Mouse (Mus musculus): ENCODE data around the gene Elovl2.
A peak's percentile ranks its signal among the peaks of the same experiment; 100 is the strongest.
"Not testable (repeated sequence)": the region's sequence is repeated elsewhere in the genome, so short reads cannot be mapped to it uniquely, and the experiment has no call there.

Gene Elovl2

DNA sequence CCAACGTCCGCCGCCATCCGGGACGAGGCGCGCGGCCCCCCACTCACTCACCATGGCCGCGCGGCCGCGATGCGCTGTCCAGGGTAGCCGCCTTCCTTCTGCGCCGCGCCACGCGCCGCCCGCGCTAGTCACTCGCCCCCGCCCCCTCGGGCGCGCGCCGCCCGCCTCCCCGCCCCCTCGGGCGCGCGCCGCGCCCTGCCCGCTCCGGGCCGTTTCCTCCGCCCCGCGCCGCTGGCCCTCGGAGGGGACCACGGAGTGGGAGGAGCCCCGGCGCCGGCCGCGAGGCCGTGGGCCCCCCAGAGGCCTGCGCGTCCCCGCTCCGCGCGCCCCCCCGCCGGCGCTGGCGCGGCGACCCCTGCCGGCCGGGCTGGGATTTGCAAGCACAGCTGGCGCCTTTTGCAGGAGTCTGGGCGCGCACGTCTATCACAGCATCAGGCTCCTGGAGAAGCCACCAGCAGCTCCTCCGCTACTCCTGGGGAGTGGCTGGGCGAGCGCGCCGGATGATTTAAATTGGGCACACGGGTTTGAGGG lies at the start of gene Elovl2:
Gene Elovl2 (minus strand): TSS at position 102 of the 531 bp plus-strand sequence.
- peak; percentile 55 for DNase-seq (ENCODE audit: low spot score)

DNA sequence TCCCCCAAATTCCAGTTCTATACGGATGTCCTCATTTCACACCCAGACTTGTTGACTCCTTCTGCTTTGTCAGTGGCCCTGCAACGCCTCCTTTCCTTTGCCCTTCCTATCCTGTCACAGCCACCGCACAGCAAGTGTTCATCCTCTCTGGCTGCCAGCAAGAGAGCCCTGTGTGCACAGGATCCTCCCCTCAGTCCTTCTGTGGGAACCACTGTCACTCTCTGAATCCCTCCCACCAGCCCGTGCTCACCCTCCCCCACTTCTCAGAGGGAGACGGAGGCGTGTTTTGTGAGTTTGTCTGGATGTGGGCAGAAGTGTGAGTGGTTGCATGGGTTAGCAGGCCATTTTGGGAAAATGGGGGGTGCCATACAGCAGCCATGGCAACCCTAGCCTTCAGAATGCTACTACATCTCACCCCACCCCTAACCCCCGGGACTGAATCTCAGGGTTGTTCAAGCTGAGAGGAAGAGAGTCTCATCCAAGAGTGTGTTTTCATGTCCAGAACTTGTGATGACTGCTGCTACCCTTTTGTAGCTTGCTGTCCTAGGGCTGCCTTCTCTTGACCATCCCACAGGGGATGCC lies 47.7 kb upstream of the Elovl2 start:
- DNase-seq (ENCODE audit: low spot score) = no peak

DNA sequence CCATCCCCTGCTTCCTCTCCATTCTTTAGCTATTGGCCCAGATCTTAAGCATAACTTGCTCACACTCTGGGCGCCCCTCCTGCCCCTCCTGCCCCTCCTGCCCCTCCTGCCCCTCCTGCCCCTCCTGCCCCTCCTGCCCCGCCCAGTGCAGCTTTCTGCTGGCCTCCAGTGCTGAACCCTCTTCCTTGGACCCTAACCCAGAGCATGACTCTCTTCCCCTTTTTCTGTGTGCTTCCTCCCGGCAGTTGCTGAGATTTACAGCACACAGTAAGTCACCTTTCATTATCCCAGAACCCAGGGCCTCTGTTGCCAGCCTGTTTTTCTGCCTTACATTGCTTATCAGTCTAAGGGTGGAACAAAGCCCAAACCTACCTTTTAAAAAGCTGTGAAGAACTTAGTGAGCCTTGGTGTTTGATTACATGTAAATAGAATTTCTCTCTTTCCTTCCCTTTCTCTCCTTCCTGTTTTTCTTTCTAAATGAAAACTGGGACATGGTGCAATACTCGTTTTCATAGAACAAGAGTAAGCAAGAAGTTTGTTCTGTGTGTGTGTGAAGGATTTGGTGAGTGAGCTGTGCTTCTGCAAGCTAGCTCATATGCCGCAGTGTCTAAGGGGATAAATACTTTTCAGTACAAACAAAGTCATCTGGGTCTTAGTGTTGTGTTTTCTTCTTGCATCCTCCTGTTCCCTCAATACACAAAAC lies 43.2 kb upstream of the Elovl2 start:
- no peak for DNase-seq (ENCODE audit: low spot score)

DNA sequence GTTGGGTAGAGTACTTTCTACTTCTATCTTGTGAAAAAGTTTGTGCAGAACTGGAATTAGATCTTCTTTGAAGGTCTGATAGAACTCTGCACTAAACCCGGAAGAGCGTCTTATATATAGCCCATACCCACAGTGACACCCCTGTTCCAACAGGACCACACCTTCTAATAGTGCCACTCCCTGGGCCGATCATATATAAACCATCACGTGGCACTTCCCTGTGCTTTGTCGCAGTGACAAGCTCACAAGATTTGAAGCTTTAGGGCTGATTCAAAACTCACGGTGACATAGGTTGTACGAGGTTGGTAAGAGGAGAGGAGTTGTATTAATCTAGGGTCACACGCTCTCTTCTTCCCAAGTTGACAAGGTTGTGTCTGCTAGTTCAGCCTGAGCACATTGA lies 41.4 kb upstream of the Elovl2 start:
- DNase-seq (ENCODE audit: low spot score) = not testable (repeated sequence)

DNA sequence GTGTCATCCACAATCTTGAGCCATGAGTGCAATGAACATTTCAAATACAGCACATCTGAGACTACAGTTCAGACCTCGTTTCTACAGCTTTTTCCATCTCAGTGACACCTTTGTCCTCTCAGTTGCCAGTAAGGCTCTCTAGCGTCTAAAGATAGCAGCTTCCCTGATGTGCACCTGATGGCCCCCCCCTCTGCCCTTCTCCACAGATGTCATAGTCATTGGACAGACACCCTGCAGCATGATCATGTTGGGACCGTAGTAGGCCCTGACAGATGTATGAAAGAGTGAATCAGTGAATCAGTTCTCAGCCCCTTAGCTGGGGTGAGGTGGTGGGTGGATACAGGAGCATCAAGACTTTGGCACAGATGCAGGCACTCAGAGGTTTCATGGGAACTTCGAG lies 37.6 kb upstream of the Elovl2 start:
- DNase-seq (ENCODE audit: low spot score) = no peak

DNA sequence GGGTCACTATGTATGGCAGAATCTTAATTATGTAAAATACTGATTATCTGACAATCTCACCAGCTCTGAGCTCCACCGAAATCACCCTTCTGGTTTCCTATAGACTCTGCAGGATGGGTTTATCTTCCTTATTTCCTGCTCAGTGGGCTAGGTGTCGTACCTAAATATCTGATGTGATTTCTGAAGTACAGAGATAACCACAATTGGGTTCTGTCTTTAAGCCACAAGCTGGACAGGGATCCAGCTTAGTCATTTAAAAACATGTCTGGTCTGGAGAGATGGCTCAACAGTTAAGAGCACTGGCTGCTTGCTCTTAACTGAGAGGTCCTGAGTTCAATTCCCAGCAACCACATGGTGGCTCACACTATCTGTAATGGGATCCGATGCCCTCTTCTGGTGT lies 36.8 kb upstream of the Elovl2 start:
- no peak for DNase-seq (ENCODE audit: low spot score)

DNA sequence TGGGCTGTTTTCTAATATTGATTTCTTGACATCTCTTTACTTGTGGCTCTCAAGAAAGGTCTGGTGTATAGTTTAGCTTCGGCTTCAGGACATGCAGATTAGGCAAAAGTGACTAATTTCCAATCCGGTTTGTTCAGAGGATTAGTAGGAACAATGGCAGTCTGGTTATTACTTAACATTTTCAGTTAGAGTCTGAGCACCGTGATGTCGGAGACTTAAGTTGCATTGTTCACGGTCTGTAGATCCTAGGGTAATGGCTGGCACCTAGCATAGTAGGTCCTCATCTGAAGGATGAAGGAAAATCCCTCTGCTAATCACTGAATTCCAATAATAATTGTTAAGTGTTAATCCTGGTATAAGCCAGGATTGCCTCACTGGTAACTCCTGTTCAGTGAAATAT lies 35.9 kb upstream of the Elovl2 start:
- DNase-seq (ENCODE audit: low spot score) = no peak

DNA sequence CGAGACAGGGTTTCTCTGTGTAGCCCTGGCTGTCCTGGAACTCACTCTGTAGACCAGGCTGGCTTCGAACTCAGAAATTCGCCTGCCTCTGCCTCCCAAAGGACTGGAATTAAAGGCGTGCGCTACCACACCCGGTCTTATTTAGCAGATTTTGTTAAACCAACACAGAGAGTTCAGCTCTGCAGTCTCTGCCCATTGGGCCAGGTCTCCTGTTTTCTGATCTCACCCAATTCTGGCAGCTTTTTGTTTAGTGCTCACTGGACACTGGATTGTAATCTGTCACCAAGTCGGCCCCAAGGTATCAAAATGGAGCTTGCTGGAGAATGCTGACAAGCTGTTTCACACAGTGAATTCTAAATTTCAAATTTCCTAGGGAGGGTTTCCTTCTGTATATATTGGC lies 32.5 kb upstream of the Elovl2 start:
- no peak for DNase-seq (ENCODE audit: low spot score)

DNA sequence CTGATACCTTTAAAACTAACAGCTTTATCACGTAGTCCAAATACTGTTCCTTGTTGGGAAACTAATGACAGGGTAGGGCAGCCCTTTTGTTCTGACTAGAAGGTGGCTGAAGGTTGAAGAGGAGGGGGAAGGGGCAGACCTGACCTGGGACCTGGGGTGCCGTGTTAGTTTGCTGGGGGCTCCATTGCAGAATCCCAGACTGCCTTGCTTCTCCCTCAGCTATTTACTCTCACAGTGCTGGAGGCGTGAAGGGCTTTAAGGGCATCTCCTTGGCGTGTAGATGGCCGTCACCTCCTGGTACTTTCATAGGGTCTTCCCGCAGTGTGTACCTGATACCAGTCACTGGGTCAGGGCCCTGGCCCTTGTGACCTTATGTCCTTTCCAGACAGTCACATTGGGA lies 31.9 kb upstream of the Elovl2 start:
- DNase-seq (ENCODE audit: low spot score) = no peak

DNA sequence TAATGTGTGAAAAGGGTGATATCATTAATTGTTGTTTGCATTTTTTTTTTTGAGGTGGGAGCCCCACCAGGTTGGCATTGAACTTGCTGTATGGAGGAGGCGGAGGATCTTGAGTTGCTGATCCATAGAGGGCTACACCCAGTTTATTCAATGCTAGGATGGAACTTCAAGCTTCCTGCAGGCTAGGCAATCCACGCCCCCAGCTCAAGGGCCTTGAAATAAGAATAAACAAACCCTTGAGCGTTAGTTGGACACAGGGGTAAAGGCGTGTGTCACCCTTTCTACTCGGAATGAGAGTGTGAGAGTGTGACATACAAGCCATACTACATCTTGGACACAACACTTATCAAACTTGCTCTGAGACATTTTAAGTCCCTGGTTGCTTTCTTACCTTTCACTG lies 31.5 kb upstream of the Elovl2 start:
- DNase-seq (ENCODE audit: low spot score) = no peak

DNA sequence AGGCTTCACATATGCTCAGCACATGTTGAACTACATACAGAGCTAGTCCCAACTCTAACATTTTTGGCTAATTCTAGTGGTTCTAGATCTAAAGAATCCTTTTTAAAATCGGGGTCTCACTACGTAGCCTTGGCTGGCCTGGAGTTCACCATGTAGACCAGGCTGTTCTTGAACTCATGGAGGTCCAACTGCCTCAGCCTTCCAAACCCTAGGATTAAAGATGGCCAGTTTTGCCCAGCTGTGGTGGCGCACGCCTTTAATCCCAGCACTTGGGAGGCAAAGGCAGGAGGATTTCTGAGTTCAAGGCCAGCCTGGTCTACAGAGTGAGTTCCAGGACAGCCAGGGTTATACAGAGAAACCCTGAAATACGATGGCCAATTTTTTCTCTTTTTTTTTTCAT lies 31.0 kb upstream of the Elovl2 start:
- DNase-seq (ENCODE audit: low spot score) = not testable (repeated sequence)

DNA sequence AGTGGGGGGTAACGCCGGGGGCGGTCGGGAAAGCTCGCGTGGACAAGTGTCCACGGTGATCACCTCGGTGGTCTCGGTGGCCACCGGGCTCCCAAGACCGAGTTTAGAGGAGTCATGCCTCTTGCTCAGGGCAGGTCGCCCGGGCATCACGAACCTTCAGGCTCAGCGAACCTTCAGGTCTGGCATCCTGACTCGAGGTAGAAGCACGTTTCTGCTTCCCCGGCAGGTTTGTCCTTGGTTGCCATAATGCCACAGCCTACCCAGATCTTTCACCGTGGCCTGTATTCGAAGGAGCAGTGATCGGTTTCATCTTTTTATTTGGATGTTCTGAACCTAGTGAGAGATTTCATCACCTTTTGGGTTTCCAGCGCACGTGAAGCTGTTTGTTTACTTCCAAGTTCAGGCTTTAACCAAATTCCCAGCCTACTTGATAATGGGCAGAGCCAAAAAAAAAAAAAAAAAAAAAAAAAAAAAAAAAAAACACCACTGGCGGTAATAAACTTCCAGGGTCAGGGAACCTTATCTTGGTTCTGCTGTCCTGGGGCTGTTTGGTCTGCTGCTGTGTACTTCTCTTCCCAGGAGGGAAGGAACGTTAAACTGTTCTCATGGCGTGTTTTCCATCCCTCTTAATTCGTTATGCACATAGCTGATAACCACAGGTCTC lies 30.2 kb upstream of the Elovl2 start:
- DNase-seq (ENCODE audit: low spot score) = no peak

DNA sequence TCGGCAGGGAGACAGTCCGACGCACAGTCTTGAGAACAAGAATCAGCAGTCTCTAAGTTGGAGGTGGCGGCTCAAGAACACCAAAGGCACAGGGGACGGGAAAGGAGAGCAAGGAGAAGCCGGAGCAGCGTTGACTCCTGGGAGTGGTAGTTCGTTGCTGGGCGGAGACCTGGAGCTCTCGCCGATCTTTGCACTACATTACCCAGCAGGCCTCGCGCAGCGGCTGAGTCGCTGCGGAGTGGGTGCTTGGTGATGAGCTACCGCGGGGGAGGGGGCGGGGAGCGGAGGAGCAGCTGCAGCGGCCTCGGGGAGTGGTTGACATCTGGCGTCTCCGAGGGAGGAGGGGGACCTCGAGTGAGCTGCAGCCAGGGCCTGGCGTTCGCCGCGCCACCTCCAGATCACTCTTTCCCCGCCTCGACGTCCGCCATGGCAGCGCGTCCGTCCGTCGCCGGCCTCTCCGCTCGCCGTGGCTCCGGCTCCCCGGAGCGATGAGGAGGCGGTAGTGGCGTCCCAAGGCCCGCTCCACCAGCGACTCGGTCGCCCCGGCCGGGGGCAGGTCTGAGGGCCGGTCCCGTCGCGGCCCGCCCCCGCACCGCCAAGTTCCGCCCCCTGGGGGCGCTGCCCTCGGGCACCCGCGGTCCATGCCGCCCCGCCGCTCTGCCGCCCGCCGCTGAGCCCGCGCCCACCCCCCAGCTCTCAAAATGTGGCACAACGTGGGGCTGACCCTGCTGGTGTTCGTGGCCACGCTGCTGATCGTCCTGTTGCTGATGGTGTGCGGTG lies 29.5 kb upstream of the Elovl2 start, which contains the start of gene Smim13:
Gene Smim13 (plus strand): TSS at position 307 of the 780 bp plus-strand sequence.
- peak; percentile 75 for DNase-seq (ENCODE audit: low spot score)

DNA sequence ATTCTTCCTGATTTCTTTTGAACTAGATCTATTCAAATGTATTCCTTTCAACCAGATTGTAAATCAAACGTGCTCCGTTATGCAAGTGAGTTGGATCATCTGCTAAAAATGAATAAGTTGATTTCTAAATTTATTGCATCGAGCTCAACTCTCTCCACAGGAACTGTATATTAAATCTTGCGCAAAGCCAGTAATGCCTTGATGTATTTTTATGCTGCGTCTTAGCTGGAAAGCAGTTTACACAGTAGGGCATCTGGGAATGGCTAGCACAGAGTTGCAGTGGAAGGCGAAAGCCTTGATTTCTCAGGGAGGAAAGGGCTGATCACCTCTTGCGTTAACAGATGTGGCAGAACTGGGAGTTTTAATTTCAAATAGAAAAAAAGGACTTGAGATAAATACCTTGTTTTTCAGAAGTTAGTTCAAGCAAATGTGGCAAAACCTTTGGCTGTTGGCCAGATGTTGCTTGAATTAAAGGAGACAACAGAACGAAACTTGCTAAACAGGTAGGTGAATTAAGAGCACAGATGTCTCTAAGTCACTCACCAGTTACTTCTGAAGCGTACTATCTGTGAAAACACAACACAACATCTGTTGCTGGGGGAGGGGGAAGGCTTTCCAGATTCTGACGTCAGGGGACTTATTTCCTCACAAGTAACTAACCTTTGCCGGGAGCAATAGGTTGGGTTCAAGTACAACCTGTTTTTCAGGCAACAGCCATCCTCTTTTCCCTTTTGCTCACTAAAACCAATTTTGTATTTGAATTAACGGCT lies 28.7 kb upstream of the Elovl2 start:
- no peak for DNase-seq (ENCODE audit: low spot score)

DNA sequence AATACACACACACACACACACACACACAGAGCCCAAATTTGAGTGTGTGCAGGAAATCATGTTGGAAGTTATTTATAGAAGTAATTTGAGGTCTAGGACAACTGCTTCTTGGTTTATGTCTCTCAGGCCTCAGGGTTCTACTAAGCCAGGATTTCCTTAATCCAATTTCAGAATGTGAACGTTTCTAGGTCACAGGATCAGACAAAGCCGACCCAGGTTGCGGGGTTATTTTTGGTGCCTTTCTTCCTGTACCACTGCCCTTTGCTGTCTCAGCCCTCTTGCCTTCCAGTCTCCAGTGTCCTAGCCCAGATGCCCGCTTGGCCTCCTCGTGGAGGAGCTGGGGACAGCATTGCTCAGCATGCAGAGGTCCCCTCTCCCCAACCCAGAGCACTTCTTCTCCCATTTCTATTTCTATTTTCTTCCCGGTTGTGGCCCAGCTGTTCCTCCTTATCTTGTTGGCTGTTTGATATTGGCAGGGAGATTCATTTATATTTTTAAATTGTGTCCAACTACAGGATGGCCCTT lies 24.2 kb upstream of the Elovl2 start:
- DNase-seq (ENCODE audit: low spot score) = no peak

DNA sequence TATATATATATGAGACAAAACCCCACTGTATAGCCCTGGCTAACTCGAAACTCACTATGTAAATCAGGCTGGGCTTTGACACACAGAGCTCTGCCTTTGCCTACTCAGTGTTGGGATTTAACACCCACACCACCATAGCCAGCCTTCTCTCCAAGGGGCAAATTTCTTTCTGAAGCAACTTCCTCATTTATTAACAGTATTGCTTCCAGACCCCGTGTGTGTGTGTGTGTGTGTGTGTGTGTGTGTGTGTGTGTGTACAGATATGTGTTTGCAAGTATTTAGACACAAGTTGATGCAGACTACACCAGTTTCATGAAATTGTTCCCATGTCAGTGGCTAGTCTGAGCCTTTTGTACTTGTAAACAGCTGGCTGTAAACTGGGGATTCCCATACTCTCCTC lies 21.4 kb upstream of the Elovl2 start:
- DNase-seq (ENCODE audit: low spot score) = no peak

DNA sequence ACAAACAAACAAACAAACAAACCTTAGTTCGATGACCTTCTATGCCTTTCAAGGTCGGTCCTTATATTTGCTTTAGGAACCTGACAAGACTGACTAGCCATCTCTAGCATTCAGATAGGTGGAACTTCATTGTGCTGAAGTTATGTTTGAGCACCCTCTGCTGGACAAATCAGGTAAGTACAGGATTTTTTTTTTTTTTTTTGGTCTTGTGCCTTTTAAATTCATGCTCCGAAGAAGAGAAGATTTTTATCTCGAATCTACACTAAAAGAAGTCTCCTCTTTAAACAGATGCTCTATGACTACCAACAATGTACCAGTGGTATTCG lies 18.6 kb upstream of the Elovl2 start:
- DNase-seq (ENCODE audit: low spot score) = no peak

DNA sequence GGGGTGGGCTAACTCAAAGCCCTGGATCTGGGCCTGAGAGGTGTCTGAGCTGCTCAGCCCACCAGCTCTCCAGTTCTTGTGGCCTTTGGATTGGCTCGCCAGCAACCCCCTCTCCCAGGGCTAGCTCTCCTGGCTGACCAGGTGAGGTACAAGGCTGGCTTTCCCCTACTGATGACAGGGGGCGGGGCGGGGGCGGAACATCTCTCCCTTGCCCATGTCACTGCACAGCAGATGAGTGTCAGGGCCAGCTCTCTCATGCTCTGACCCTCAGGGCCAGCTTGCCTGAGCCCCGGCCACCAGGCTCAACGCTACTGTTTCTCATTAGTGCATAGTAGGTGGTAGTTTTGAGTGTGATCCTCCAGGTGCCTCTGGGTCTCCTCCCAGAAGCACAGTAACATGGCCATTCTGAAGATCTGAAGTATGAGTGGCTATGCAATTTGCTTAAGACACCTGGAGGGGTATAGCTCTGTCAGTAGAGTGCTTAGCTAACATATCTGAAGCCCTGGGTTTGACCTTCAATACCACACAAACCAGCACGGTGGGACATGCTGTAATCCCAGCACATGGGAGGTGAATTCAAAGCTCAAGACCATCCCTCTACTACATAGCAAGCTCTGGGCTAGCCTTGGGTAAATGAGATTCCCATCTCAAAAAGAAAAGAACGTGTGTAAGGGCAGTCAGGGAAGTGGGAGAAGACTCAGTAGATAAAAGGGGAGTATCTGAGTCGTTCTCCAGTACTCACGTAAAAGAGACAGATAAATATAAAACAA lies 18.0 kb upstream of the Elovl2 start:
- DNase-seq (ENCODE audit: low spot score) = no peak

DNA sequence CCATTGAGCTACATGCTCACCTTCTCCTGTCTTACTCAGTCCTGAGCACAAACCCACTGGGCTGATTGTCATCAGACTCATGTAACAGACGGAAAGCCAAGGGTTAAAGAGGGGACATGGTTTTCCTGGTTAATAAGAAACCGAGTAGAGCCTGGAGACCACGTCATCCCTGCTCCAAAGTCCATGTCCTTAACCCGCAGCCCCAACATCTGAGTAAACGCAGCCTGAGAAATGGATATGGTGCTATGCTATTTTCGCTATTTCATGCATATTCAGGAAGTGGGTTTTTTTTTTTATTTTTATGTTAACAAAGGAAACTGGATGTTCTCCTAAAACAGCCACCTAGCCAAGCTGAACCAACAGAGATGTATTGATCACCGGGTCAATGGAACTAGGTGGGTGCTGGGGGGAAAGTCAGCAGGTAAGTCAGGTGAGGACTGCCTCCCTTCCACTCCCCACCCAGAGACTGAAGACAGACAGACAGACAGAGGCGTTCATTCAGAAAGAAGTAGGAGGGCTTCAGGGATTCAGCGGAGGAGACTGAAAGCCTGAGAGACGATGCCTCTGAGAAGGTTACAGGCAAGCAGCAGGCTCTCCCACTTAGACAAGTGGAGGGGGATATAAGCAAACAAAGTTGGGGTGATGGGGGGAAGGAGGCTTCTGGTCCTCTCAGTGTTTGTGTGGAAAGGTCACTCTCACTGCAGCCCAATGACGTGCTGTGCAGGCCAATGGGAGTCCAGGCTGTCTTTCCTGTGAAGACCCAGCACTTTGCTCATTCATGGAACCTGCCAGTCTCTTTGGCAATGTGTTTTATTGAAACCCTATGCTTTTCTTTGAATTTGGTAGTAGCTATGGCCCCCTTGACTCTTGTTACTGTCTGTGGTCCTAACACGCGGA lies 15.9 kb upstream of the Elovl2 start:
- DNase-seq (ENCODE audit: low spot score) = no peak

DNA sequence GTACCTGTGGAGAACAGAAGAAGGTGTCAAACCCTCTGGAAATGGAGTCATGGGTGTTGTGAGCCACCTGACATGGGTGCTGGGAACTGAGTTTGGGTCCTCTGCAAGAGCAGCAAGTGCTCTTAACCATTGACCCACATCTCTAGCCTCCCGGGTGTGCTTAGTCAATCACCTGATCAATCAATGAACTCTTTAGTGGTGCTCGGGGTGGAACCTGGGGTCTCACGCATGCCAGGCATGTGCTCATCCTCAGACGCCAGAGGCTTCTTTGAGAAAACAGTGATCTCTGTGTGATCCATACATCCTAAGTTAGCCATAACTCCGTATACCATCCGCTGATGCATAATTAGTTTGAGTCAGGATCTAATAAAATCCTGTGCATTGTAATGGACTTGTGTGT lies 15.0 kb upstream of the Elovl2 start:
- no peak for DNase-seq (ENCODE audit: low spot score)

Data from urinary bladder, postnatal 25 days (tissue).